Mouse (Mus musculus) gastrocnemius, postnatal 10 days (tissue): Measurements from ENCODE around the gene Aicda. TPM values are rescaled to one million over a fixed set of nuclear protein-coding genes. Genes with fewer than 3 reads are reported as not detected.
"Not testable (repeated sequence)": the region's sequence is repeated elsewhere in the genome, so short reads cannot be mapped to it uniquely, and the experiment has no call there.

Experiments
- DNase-seq: peaks from one replicate; pipeline ENCODE4 v3.0.0; 2021; ENCODE audit warnings: mixed read lengths
- total RNA-seq, 2 experiments: library from RNA; stranded (reverse); gene quantifications; 2 replicates each; pipeline ENCODE4 v1.2.3; 2021

Gene Aicda
- total RNA-seq, 2 experiments from 2014 or later: not detected

- DNase-seq: no peak
Observed at GRCm38 (mm10) chr6:122555266-122555665, 1.7 kb downstream of the Aicda start.

GRCm38 (mm10) chr6:122556959-122557561, 3.5 kb downstream of the Aicda start:
- DNase-seq: peak; percentile 55

- peak; percentile 69 for DNase-seq
Observed at GRCm38 (mm10) chr6:122560427-122560826, 6.8 kb downstream of the Aicda start.

- no peak for DNase-seq
Observed at GRCm38 (mm10) chr6:122561005-122561404, 7.4 kb downstream of the Aicda start.

- DNase-seq: peak; percentile 48
Observed at GRCm38 (mm10) chr6:122562463-122562862, 8.9 kb downstream of the Aicda start.

- no peak for DNase-seq
Observed at GRCm38 (mm10) chr6:122565070-122565784, 11.6 kb downstream of the Aicda start.

- no peak for DNase-seq
Observed at GRCm38 (mm10) chr6:122569113-122569512, 15.5 kb downstream of the Aicda start.

GRCm38 (mm10) chr6:122569762-122570161, 16.2 kb downstream of the Aicda start:
- DNase-seq: no peak

- no peak for DNase-seq
Observed at GRCm38 (mm10) chr6:122570695-122571616, 17.4 kb downstream of the Aicda start.

GRCm38 (mm10) chr6:122571617-122571959, 18.0 kb downstream of the Aicda start:
- DNase-seq: no peak

GRCm38 (mm10) chr6:122575037-122575436, 21.4 kb downstream of the Aicda start:
- DNase-seq: not testable (repeated sequence)

GRCm38 (mm10) chr6:122577030-122577429, 23.4 kb downstream of the Aicda start:
- DNase-seq: no peak

GRCm38 (mm10) chr6:122579086-122579485, 25.5 kb downstream of the Aicda start:
- DNase-seq: no peak

GRCm38 (mm10) chr6:122591027-122591758, 37.6 kb downstream of the Aicda start:
- DNase-seq: no peak

GRCm38 (mm10) chr6:122592905-122593304, 39.3 kb downstream of the Aicda start:
- DNase-seq: no peak

- no peak for DNase-seq
Observed at GRCm38 (mm10) chr6:122595637-122596036, 42.0 kb downstream of the Aicda start.

- DNase-seq: no peak
Observed at GRCm38 (mm10) chr6:122596608-122597007, 43.0 kb downstream of the Aicda start.

GRCm38 (mm10) chr6:122598014-122598413, 44.4 kb downstream of the Aicda start:
- DNase-seq: no peak

GRCm38 (mm10) chr6:122598436-122598835, 44.8 kb downstream of the Aicda start:
- DNase-seq: no peak

GRCm38 (mm10) chr6:122599054-122599737, 45.6 kb downstream of the Aicda start:
- DNase-seq: no peak

GRCm38 (mm10) chr6:122600066-122600646, 46.6 kb downstream of the Aicda start:
- DNase-seq: no peak
